Mouse (Mus musculus) lung, postnatal 0 days (tissue): ENCODE measurements around the gene Ilf3.

ENCODE experiments used
- CTCF ChIP-seq: IDR thresholded peaks from 2 replicates; pipeline ENCODE4 v1.5.1; 2016; ENCODE audit warnings: antibody characterized with exemption, mild to moderate bottlenecking
- EP300 ChIP-seq: IDR thresholded peaks from 2 replicates; pipeline ENCODE4 v1.6.1; 2016; ENCODE audit warnings: antibody characterized with exemption, mild to moderate bottlenecking, control low read depth

- peak; percentile 56 for TF ChIP-seq CTCF
- TF ChIP-seq EP300, result no peak
Measured at GRCm38 (mm10) chr9:21433766-21434165, 66.1 kb downstream of the Ilf3 start.
